Mouse (Mus musculus): ENCODE data around the gene Zbtb25.

Zbtb25 gene

GRCm38 (mm10) chr12:76299361-76299906 is 70.0 kb downstream of the Zbtb25 start:
- DNase-seq (ENCODE audit: low read depth, low spot score), result no peak

GRCm38 (mm10) chr12:76297830-76298229 is 71.6 kb downstream of the Zbtb25 start:
- no peak for DNase-seq (ENCODE audit: low read depth, low spot score)
